Comparison of ENCODE assay signal across 8 mouse cellular contexts in genomic region chr14:121824322-121825103, GRCm38 (mm10). TPM values are rescaled to one million over a fixed set of nuclear protein-coding genes. Genes with fewer than 3 reads are reported as not detected.
A peak's percentile ranks its signal among the peaks of the same experiment; 100 is the strongest.
DNase-seq lines count a peak whose midpoint lies in the region; ATAC-seq and TF ChIP-seq lines count a peak whose summit lies in the region.

No protein-coding gene starts in this region.

- no peak overlapping the region for H3K4me3 ChIP-seq in cerebellum, adult 2 months (replicated peaks; ENCODE audit: insufficient read depth, low read depth, low read length)
- no peak overlapping the region for H3K4me3 ChIP-seq in heart, adult 2 months
- no peak overlapping the region for H3K4me3 ChIP-seq in kidney, embryonic 15.5 days (replicated peaks)
- no peak overlapping the region for H3K4me3 ChIP-seq in midbrain, embryonic 15.5 days

- H3K4me2 ChIP-seq in kidney, embryonic 15.5 days: no peak overlapping the region
- H3K4me2 ChIP-seq in midbrain, embryonic 15.5 days: no peak overlapping the region

- WGBS in cerebellum, adult 2 months: 13% methylated on average over 11 of the region's 11 CpGs
- 37% methylated on average over 11 of the region's 11 CpGs for WGBS in heart, adult 2 months
- 50% methylated on average over 11 of the region's 11 CpGs for WGBS in kidney, embryonic 15.5 days
- 72% methylated on average over 11 of the region's 11 CpGs for WGBS in midbrain, embryonic 15.5 days

- no peaks in the 10 kb centered on the region for H3K9me3 ChIP-seq in kidney, embryonic 15.5 days (replicated peaks)
- H3K9me3 ChIP-seq in midbrain, embryonic 15.5 days: no peaks in the 10 kb centered on the region; the same call in 1 of the 2 replicates

- no peaks in the 10 kb centered on the region for H3K79me2 ChIP-seq in heart, adult 2 months (replicated peaks; ENCODE audit: control insufficient read depth, insufficient read depth, low read length)

- TF ChIP-seq POLR2A in cerebellum, adult 2 months (IDR thresholded peaks at IDR 0.05; ENCODE audit: borderline replicate concordance, insufficient read depth, low read length): no peak
- TF ChIP-seq POLR2A in heart, adult 2 months (IDR thresholded peaks at IDR 0.05; ENCODE audit: insufficient read depth, low read depth, low read length): no peak

- no peak overlapping the region for H3K9ac ChIP-seq in heart, adult 2 months (ENCODE audit: low read depth, low read length)
- H3K9ac ChIP-seq in kidney, embryonic 15.5 days: no peak overlapping the region
- H3K9ac ChIP-seq in midbrain, embryonic 15.5 days: no peak overlapping the region

- peak overlapping the region; percentile 100 for H3K27ac ChIP-seq in cerebellum, adult 2 months (ENCODE audit: insufficient read depth, low read length)
- peak overlapping the region; percentile 86 for H3K27ac ChIP-seq in heart, adult 2 months
- peak overlapping the region; percentile 66 for H3K27ac ChIP-seq in kidney, embryonic 15.5 days
- H3K27ac ChIP-seq in midbrain, embryonic 15.5 days: no peak overlapping the region

- TF ChIP-seq EP300 in heart, adult 2 months (IDR thresholded peaks at IDR 0.05; ENCODE audit: insufficient read depth, low read depth, low read length): 0 out of 2 replicates have a peak, but pooled peaks have one; percentile 46

- ATAC-seq in kidney, embryonic 15.5 days (replicated peaks; ENCODE audit: low FRiP score): peak; percentile 87
- no peak for ATAC-seq in midbrain, embryonic 15.5 days (replicated peaks)

- intact Hi-C loops in heart, adult 2 months (cut with DNase I): no loop called here

- no peaks in the 10 kb centered on the region for H3K36me3 ChIP-seq in heart, adult 2 months (ENCODE audit: control insufficient read depth, insufficient read depth, low read length)
- H3K36me3 ChIP-seq in kidney, embryonic 15.5 days: no peaks in the 10 kb centered on the region
- no peaks in the 10 kb centered on the region for H3K36me3 ChIP-seq in midbrain, embryonic 15.5 days (replicated peaks)

- DNase-seq in adipocyte (ENCODE audit: low spot score): peak; percentile 99
- DNase-seq in cerebellum, adult 2 months: peak; percentile 89 to 95
- DNase-seq in heart, adult 2 months: peak; percentile 80 to 88
- DNase-seq in lung, postnatal 25 days (ENCODE audit: low spot score): peak; percentile 80
- DNase-seq in thymus, postnatal 25 days: peak; percentile 23
- no peak for DNase-seq in left cerebral cortex, adult 18-20 months (ENCODE audit: low spot score in 2 of 2)

- TF ChIP-seq CTCF in cerebellum, adult 2 months (IDR thresholded peaks at IDR 0.05; ENCODE audit: borderline replicate concordance, insufficient read depth, low read depth, low read length): no peak
- TF ChIP-seq CTCF in heart, adult 2 months (IDR thresholded peaks at IDR 0.05): no peak

- H3K4me1 ChIP-seq in cerebellum, adult 2 months (ENCODE audit: control insufficient read depth, insufficient read depth, low read length): peaks cover 22% of the 10 kb centered on the region
- peaks cover 12% of the 10 kb centered on the region for H3K4me1 ChIP-seq in heart, adult 2 months (ENCODE audit: control insufficient read depth, insufficient read depth, low read length)
- peaks cover 24% of the 10 kb centered on the region for H3K4me1 ChIP-seq in kidney, embryonic 15.5 days
- no peaks in the 10 kb centered on the region for H3K4me1 ChIP-seq in midbrain, embryonic 15.5 days

- H3K27me3 ChIP-seq in cerebellum, adult 2 months (ENCODE audit: control insufficient read depth, insufficient read depth, low read length): no peaks in the 10 kb centered on the region
- no peaks in the 10 kb centered on the region for H3K27me3 ChIP-seq in heart, adult 2 months (ENCODE audit: control insufficient read depth, insufficient read depth, low read length)
- H3K27me3 ChIP-seq in kidney, embryonic 15.5 days: no peaks in the 10 kb centered on the region
- H3K27me3 ChIP-seq in midbrain, embryonic 15.5 days (replicated peaks): no peaks in the 10 kb centered on the region

RNA-seq across cellular contexts. Expression of gene Dock9, which starts 26.9 kb away (rescaled TPM):
- 140 TPM in 2 replicates for polyA plus RNA-seq in cerebellum, adult 2 months (2012; rRNA removed)
- total RNA-seq in heart, adult 2 months (2021): 10 to 100 TPM; 24.0 to 25.7 TPM
- 19.8 and 27.1 TPM in 2 replicates for polyA plus RNA-seq in heart, adult 2 months (2012; rRNA removed)
- polyA plus RNA-seq in kidney, embryonic 15.5 days (2015; fragmentation: Nextera tagmentation; extraction: Ambion mirVana): 10.1 and 11.1 TPM in 2 replicates
- polyA plus RNA-seq in midbrain, embryonic 15.5 days (2015; fragmentation: Nextera tagmentation; extraction: Ambion mirVana): 12.9 and 14.5 TPM in 2 replicates
- 10 to 100 TPM; 72.2 to 76.3 TPM for total RNA-seq in left cerebral cortex, adult 18-20 months (2021)

RNA-seq across cellular contexts. Expression of gene Ubac2, which starts 53.9 kb away (rescaled TPM):
- polyA plus RNA-seq in cerebellum, adult 2 months (2012; rRNA removed): 44.4 and 45.6 TPM in 2 replicates
- 10 to 100 TPM; 30.4 to 31.9 TPM for total RNA-seq in heart, adult 2 months (2021)
- polyA plus RNA-seq in heart, adult 2 months (2012; rRNA removed): 37.0 and 43.9 TPM in 2 replicates
- polyA plus RNA-seq in kidney, embryonic 15.5 days (2015; fragmentation: Nextera tagmentation; extraction: Ambion mirVana): 66.7 and 68.6 TPM in 2 replicates
- 45.9 and 47.2 TPM in 2 replicates for polyA plus RNA-seq in midbrain, embryonic 15.5 days (2015; fragmentation: Nextera tagmentation; extraction: Ambion mirVana)
- 10 to 100 TPM; 34.2 to 36.0 TPM for total RNA-seq in left cerebral cortex, adult 18-20 months (2021)

Comparison
In these comparisons a context has a peak if more than half of its experiments do, and no peak if none do; other contexts are left out.
1. DNase-seq: peak in adipocyte (single experiment), cerebellum, adult 2 months (2 of 2), heart, adult 2 months (2 of 2), lung, postnatal 25 days (single experiment) and thymus, postnatal 25 days (single experiment); none in left cerebral cortex, adult 18-20 months (0 of 2).